Mouse (Mus musculus) MEL (cell line): ENCODE data around the gene Prkar1a.

Source experiments
- JUND ChIP-seq: IDR thresholded peaks from 2 replicates; pipeline ENCODE4 v1.6.1; 2011; ENCODE audit warnings: low read depth, mild to moderate bottlenecking, improper control_type of control experiment, low read length
- NRF1 ChIP-seq: IDR thresholded peaks from 2 replicates; pipeline ENCODE4 v1.6.1; 2014; ENCODE audit warnings: low read depth, mild to moderate bottlenecking, inconsistent platforms, low read length, improper control_type of control experiment, moderate library complexity; ENCODE audit not compliant: poor library complexity, insufficient read depth, severe bottlenecking
- POLR2A ChIP-seq, 2 experiments: IDR thresholded peaks; 2 replicates each; pipeline ENCODE4 v1.6.1; 2011 to 2012; ENCODE audit warnings: low read length in 2 of 2, mild to moderate bottlenecking in 2 of 2, control low read depth in 1 of 2, improper control_type of control experiment in 1 of 2, low read depth in 1 of 2, moderate library complexity in 1 of 2; ENCODE audit not compliant: control insufficient read depth in 1 of 2, insufficient read depth in 1 of 2, poor library complexity in 1 of 2

GRCm38 (mm10) chr11:109682221-109682620 lies 33.0 kb downstream of the Prkar1a start:
- TF ChIP-seq JUND (no peak), POLR2A (IDR thresholded peaks at IDR 0.05; ENCODE audit: control insufficient read depth in 1 of 2, insufficient read depth in 1 of 2, low read depth in 1 of 2, low read length in 2 of 2, poor library complexity in 1 of 2) (no peak), NRF1 (no peak)
